Mouse (Mus musculus): ENCODE data around the gene Tnfrsf18. TPM values are rescaled to one million over a fixed set of nuclear protein-coding genes. Genes with fewer than 3 reads are reported as not detected.

Tnfrsf18 gene
- polyA plus RNA-seq, 1 experiment: 0.17 TPM

DNA sequence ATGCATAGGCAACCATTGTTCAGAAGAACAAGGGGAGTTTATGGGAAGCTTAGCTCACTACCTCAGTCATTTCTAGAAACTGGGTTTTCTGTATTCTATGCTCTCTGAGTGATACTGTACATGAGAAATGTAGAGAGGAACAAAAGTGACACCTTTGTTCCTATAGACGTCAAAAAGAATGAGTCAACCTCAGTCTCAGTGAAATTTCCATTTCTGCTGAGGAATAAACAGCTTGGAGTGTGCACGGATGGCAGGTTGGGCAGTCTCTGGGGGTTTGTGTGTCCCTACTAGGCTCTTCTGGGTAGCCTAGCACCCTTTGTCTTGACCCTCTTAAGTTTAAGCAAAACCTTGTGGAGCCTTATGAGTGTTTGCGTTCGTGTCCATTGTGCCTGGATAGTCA, 17.6 kb upstream of the Tnfrsf18 start:
- TF ChIP-seq POLR2A (IDR thresholded peaks at IDR 0.05; ENCODE audit: extremely low read depth, insufficient read depth, low read length): no peak
- no peak for TF ChIP-seq CTCF (IDR thresholded peaks at IDR 0.05; ENCODE audit: extremely low read depth, insufficient read depth, low read length)
- H3K4me1 ChIP-seq (ENCODE audit: control insufficient read depth, insufficient read depth, low read length): no peaks in the 10 kb centered on the region
- no peak overlapping the region for H3K4me3 ChIP-seq (ENCODE audit: insufficient read depth, low read length)
- H3K27ac ChIP-seq (ENCODE audit: insufficient read depth, low read length): no peak overlapping the region

DNA sequence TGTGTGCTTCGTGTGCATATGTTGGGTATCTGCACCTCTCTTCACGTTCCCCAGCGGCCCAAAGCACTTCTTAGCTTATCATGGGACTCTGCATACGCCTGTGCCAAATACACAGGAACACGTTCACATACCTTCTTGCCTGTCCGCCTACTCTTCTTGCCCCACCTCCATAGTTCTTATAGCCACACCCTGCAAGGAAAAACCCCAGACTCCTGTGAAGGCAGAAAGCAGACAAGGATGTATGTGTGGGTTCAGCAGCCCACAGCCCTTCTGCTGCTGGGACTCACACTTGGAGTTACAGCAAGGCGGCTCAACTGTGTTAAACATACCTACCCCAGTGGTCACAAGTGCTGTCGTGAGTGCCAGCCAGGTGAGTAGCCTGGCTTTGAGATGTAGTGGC, 12.3 kb upstream of the Tnfrsf18 start, which contains the start of gene Tnfrsf4:
Gene Tnfrsf4, plus strand, starts transcription at position 207 of the 400 bp plus-strand sequence.
- no peak within 1 kb of the TSS for H3K4me3 ChIP-seq (ENCODE audit: insufficient read depth, low read length)
- TF ChIP-seq CTCF (IDR thresholded peaks at IDR 0.05; ENCODE audit: extremely low read depth, insufficient read depth, low read length) (no peak), POLR2A (IDR thresholded peaks at IDR 0.05; ENCODE audit: extremely low read depth, insufficient read depth, low read length) (0 out of 2 replicates have a peak, but pooled peaks have one; percentile 22)
- no peaks in the 10 kb centered on the region for H3K4me1 ChIP-seq (ENCODE audit: control insufficient read depth, insufficient read depth, low read length)
- no peak within 1 kb of the TSS for H3K27ac ChIP-seq (ENCODE audit: insufficient read depth, low read length)

DNA sequence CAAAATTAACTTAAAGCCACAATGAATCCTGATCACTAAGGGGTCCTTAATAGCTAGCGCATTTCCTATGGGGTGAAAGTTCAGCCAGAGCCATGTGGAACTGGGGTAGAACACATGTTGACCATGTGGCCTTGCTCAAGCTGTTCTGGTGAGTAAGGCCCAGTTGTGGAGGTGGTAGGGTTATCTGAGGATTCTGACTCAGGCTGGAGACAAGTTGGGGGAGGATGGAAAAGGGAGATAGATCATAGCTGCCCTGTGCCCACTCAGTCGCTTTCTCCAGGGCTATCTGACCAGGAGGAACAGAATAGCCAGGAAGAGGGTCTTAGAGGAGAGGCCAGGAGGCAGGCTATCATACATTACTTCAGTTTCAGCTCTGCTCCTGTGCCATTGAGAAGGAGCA, 11.5 kb upstream of the Tnfrsf18 start:
- no peaks in the 10 kb centered on the region for H3K4me1 ChIP-seq (ENCODE audit: control insufficient read depth, insufficient read depth, low read length)
- no peak overlapping the region for H3K4me3 ChIP-seq (ENCODE audit: insufficient read depth, low read length)
- TF ChIP-seq POLR2A (IDR thresholded peaks at IDR 0.05; ENCODE audit: extremely low read depth, insufficient read depth, low read length): no peak
- no peak for TF ChIP-seq CTCF (IDR thresholded peaks at IDR 0.05; ENCODE audit: extremely low read depth, insufficient read depth, low read length)
- no peak overlapping the region for H3K27ac ChIP-seq (ENCODE audit: insufficient read depth, low read length)

DNA sequence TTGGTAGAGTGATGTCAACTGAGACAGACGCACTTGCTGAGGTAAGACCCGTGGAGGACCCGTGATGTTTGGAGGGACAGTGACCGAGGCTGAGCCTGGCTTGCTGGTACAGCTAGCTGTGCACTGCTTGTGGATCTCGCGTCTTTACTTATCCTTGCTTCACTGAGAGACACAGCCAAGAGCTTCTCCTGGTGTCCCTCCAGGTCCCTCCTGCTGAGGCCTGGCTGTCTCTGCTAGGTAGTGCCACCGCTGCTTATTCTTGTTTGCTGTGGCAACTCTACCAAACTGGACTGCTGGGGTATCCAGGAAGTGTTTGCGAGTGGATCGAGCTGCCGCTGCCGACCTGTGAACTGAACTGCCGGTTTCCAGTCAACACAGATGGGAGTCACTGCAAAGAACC, 6.2 kb upstream of the Tnfrsf18 start:
- H3K4me1 ChIP-seq (ENCODE audit: control insufficient read depth, insufficient read depth, low read length): no peaks in the 10 kb centered on the region
- H3K4me3 ChIP-seq (ENCODE audit: insufficient read depth, low read length): no peak overlapping the region
- TF ChIP-seq CTCF (IDR thresholded peaks at IDR 0.05; ENCODE audit: extremely low read depth, insufficient read depth, low read length) (no peak), POLR2A (IDR thresholded peaks at IDR 0.05; ENCODE audit: extremely low read depth, insufficient read depth, low read length) (no peak)
- H3K27ac ChIP-seq (ENCODE audit: insufficient read depth, low read length): no peak overlapping the region

DNA sequence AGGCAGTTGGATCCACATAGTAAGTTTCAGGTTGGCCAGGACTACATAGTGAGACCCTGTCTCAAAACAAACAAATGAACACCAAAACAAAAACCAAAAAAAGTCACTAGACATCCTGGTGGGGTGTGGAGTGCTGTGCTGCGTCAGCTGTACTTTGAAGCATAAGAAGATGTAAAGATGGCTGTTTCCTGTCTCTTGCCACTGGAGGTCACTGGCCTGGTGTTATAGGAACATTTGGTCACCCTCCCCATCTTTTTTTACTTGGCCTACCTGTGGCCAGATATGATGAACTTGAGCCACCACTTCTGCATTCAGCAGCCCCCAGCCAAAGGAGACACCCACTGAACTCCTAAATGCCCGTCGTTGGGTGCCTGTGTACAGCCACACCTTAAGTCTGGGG, 4.6 kb upstream of the Tnfrsf18 start:
- Histone ChIP-seq H3K27ac (ENCODE audit: insufficient read depth, low read length) (no peak overlapping the region), H3K4me3 (ENCODE audit: insufficient read depth, low read length) (no peak overlapping the region), H3K4me1 (ENCODE audit: control insufficient read depth, insufficient read depth, low read length) (peaks cover 2% of the 10 kb centered on the region; the same call in 1 of the 2 replicates)
- TF ChIP-seq CTCF (IDR thresholded peaks at IDR 0.05; ENCODE audit: extremely low read depth, insufficient read depth, low read length) (no peak), POLR2A (IDR thresholded peaks at IDR 0.05; ENCODE audit: extremely low read depth, insufficient read depth, low read length) (no peak)

DNA sequence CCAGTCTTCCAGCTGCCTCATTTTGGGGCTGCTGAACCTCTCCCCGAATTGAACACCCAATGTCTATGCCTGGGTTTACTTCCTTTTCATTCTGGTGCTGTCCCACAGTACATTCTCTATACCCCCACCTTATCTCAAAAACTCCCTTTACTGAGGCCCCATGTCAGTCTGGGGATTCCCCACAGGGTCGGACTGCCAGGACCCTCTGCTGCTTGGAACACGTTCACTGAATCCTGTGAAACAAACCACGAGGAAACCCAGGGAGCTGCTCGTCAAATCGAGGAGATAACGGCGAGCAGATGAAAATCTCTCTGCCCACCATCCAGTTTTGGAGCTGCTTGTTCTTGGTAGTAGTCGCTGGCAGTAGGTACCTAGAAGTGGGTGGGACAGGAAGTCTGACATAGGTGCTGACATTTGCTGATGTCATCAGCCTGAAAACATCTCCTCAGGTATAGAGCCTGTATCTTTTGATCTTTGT, 4.0 kb upstream of the Tnfrsf18 start:
- peaks cover 3% of the 10 kb centered on the region; the same call in 1 of the 2 replicates for H3K4me1 ChIP-seq (ENCODE audit: control insufficient read depth, insufficient read depth, low read length)
- H3K4me3 ChIP-seq (ENCODE audit: insufficient read depth, low read length): no peak overlapping the region
- no peak for TF ChIP-seq CTCF (IDR thresholded peaks at IDR 0.05; ENCODE audit: extremely low read depth, insufficient read depth, low read length)
- no peak for TF ChIP-seq POLR2A (IDR thresholded peaks at IDR 0.05; ENCODE audit: extremely low read depth, insufficient read depth, low read length)
- H3K27ac ChIP-seq (ENCODE audit: insufficient read depth, low read length): no peak overlapping the region

DNA sequence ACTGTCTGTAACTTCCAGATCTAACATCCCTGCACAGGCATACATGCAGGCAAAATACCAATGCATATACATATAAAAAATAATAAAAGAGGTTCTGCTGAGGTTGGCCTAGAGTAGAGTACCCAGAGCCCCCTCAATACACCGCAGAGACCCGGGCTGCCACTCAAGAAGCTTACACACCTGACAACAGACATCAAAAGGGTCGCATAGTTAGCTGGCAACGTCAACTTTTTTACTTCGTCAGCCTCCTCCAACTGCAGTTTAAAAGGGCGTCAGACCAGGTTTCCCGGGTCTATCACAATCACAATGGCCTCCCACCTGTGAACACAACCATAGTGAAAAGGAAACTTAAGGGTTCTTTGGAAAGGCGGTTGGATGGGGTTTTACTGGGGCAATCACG, 2.4 kb upstream of the Tnfrsf18 start:
- Histone ChIP-seq H3K27ac (ENCODE audit: insufficient read depth, low read length) (no peak overlapping the region), H3K4me3 (ENCODE audit: insufficient read depth, low read length) (no peak overlapping the region), H3K4me1 (ENCODE audit: control insufficient read depth, insufficient read depth, low read length) (peaks cover 3% of the 10 kb centered on the region; the same call in 1 of the 2 replicates)
- TF ChIP-seq CTCF (IDR thresholded peaks at IDR 0.05; ENCODE audit: extremely low read depth, insufficient read depth, low read length) (no peak), POLR2A (IDR thresholded peaks at IDR 0.05; ENCODE audit: extremely low read depth, insufficient read depth, low read length) (no peak)

DNA sequence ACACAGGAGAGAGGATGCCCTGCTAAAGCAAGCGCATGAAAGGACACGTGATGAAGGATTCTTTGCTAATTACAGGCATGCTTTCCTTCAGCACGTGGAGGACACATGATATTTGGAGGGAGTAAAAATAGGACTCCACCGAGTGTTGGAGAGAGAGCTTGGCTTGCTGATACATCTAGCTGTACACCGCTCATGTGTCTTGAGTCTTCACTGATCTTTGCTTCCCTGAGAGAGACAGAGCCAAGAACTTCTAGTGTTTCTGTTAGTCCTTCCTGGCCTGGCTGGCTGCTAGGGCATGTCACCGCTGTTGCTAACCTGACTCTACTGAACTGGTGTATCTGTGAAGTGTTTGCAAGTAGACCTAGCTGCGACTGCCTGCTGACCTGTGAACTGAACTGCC, 1.8 kb upstream of the Tnfrsf18 start:
- Histone ChIP-seq H3K27ac (ENCODE audit: insufficient read depth, low read length) (no peak overlapping the region), H3K4me3 (ENCODE audit: insufficient read depth, low read length) (no peak overlapping the region), H3K4me1 (ENCODE audit: control insufficient read depth, insufficient read depth, low read length) (peaks cover 3% of the 10 kb centered on the region; the same call in 1 of the 2 replicates)
- TF ChIP-seq POLR2A (IDR thresholded peaks at IDR 0.05; ENCODE audit: extremely low read depth, insufficient read depth, low read length) (no peak), CTCF (IDR thresholded peaks at IDR 0.05; ENCODE audit: extremely low read depth, insufficient read depth, low read length) (no peak)

DNA sequence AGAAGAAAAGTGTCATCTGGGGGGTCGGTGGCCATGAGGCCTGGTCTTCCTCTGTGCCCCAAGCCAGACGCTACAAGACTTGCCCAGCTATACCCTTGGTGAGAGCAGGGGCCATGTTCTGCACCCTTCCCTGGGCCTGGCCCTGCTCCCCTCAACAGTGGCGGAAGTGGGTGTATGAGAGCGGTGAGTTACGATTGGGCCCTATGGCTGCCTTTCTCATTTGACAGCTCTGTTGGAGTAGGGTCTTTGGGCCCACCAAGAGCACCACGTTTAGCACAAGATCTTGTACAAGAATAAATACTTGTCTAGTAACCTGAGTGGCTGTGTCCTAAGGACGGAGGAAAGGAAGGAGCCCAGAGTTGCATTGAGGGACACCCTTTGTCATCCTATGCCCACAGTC, 2.6 kb downstream of the Tnfrsf18 start:
- Histone ChIP-seq H3K27ac (ENCODE audit: insufficient read depth, low read length) (no peak overlapping the region), H3K4me3 (ENCODE audit: insufficient read depth, low read length) (no peak overlapping the region), H3K4me1 (ENCODE audit: control insufficient read depth, insufficient read depth, low read length) (peaks cover 8% of the 10 kb centered on the region; the same call in 1 of the 2 replicates)
- TF ChIP-seq POLR2A (IDR thresholded peaks at IDR 0.05; ENCODE audit: extremely low read depth, insufficient read depth, low read length) (no peak), CTCF (IDR thresholded peaks at IDR 0.05; ENCODE audit: extremely low read depth, insufficient read depth, low read length) (no peak)

DNA sequence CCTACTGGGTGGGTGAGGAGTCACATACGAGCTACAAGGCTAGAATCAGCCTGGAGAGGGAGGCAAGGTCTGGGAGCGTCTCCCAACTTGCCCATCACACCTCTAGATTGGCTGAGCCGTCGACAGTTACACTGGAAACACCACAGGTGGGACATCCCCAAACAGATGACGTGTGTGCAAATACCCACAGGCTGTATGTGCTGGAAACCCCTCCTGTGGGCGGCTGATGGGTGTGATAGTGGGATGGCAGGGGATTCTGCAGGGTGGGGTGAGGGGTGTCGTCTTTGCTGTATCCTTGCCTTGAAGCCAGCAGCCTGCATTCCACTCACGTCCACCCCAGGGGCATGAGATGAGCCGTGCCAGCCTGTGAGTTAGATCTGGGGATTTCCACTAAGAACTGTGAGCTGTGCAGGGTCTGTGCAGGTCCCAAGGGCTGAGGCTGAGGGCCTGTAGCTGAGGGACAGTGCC, 4.7 kb downstream of the Tnfrsf18 start:
- Histone ChIP-seq H3K27ac (ENCODE audit: insufficient read depth, low read length) (no peak overlapping the region), H3K4me1 (ENCODE audit: control insufficient read depth, insufficient read depth, low read length) (peaks cover 8% of the 10 kb centered on the region; the same call in 1 of the 2 replicates), H3K4me3 (ENCODE audit: insufficient read depth, low read length) (peak overlapping the region; percentile 73)
- TF ChIP-seq CTCF (IDR thresholded peaks at IDR 0.05; ENCODE audit: extremely low read depth, insufficient read depth, low read length) (no peak), POLR2A (IDR thresholded peaks at IDR 0.05; ENCODE audit: extremely low read depth, insufficient read depth, low read length) (no peak)

Measured in cortical plate, adult 2 months (tissue).